Mouse (Mus musculus): ENCODE data around the gene Gabbr1. TPM values are rescaled to one million over a fixed set of nuclear protein-coding genes. Genes with fewer than 3 reads are reported as not detected.

Gabbr1 gene
- polyA plus RNA-seq, 1 experiment from 2014 or later, result 103 TPM

DNA sequence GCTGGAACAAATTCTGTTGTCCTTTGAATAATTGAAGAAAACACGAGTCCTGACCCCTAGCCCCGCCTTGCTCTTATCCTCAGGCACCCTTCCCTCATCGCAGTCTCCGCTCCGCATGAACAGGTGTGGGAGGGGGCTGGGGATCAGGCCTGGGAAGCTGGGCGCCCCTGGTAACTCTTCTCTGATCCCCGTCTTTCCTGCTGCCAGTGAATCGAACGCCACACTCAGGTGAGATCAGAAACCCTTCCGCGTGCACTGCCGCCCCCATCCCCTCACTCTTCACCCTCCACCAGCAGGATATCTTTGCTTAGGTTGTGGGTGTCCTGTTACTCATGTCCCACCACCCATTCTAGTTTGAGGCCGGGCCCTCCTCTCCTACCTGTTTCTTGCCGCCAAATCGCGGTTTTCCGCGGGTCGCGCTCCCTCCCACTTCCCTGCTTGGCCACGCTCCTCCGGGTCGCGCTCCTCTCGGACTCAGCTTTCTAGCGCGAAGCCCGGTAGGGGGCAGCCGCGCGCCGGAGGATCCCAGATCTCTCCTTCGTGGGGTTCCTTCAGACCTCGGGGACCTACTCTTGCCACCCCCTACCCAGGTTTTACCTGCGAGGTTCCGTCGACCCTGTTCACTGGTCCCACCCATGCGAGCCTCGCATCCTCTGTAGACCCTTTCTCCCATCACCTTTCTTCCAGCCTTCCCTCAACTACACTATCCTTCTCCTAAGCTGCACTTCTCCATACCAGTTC lies 4.0 kb downstream of the Gabbr1 start:
- no peaks in the 10 kb centered on the region; the same call in 1 of the 2 replicates for H3K36me3 ChIP-seq (ENCODE audit: control insufficient read depth, insufficient read depth, low read length)
- peak overlapping the region; percentile 81 for H3K27ac ChIP-seq (ENCODE audit: low read depth, low read length)
- H3K9me3 ChIP-seq (ENCODE audit: control insufficient read depth, low read length), result no peaks in the 10 kb centered on the region
- peaks cover 38% of the 10 kb centered on the region for H3K4me1 ChIP-seq (ENCODE audit: control insufficient read depth, insufficient read depth, low read length)
- WGBS, result 2% methylated on average over 39 of the region's 39 CpGs
- H3K4me2 ChIP-seq (ENCODE audit: low read depth, low read length), result peak overlapping the region; percentile 84
- peak overlapping the region; percentile 56 for H3K4me3 ChIP-seq (ENCODE audit: low read depth, low read length)
- ATAC-seq (ENCODE audit: low read depth), result peak; percentile 3
- H3K27me3 ChIP-seq (ENCODE audit: control insufficient read depth, insufficient read depth, low read length), result no peaks in the 10 kb centered on the region
- peak overlapping the region; percentile 77 for H3K9ac ChIP-seq (replicated peaks; ENCODE audit: low read depth, low read length)

DNA sequence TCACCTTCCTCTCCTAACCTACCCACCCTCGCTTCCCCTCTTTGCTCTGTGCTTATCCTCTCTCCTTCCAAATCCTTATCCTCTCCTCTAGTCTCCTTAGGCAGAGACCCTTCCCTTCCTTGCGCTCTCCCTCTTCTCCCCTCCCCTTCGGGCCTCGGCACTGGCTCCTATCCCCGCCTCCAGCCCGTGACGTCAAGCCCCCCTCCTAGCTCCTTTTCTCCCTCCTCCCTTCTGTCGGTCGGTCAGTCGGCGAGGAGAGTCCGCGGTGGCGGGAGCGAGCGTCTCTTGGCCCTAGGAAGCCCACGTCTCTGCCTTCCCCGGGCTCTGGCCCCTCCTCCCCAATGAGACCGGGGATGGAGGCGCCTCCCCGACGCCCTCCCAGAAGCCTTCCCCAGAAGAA lies 4.6 kb downstream of the Gabbr1 start:
- ATAC-seq (ENCODE audit: low read depth), result peak; percentile 64
- 0% methylated on average over 22 of the region's 22 CpGs for WGBS

DNA sequence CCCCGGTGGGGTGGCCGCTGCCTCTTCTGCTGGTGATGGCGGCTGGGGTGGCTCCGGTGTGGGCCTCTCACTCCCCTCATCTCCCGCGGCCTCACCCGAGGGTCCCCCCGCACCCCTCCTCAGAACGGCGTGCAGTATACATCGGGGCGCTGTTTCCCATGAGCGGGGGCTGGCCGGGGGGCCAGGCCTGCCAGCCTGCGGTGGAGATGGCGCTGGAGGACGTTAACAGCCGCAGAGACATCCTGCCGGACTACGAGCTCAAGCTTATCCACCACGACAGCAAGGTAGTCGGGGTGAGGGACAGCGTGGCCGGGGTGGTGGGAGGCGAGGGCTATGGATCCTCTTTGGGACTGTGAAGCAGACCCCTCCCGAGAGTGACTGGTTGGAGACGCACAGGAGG lies 5.1 kb downstream of the Gabbr1 start:
- peak overlapping the region; percentile 81; the same call in 1 of the 2 replicates for H3K27ac ChIP-seq (ENCODE audit: low read depth, low read length)
- peak overlapping the region; percentile 56 for H3K4me3 ChIP-seq (ENCODE audit: low read depth, low read length)
- H3K9me3 ChIP-seq (ENCODE audit: control insufficient read depth, low read length), result no peaks in the 10 kb centered on the region
- WGBS, result 2% methylated on average over 27 of the region's 27 CpGs
- H3K4me1 ChIP-seq (ENCODE audit: control insufficient read depth, insufficient read depth, low read length), result peaks cover 38% of the 10 kb centered on the region
- peaks cover 6% of the 10 kb centered on the region; the same call in 1 of the 2 replicates for H3K36me3 ChIP-seq (ENCODE audit: control insufficient read depth, insufficient read depth, low read length)
- peak; percentile 16 for ATAC-seq (ENCODE audit: low read depth)
- peak overlapping the region; percentile 77 for H3K9ac ChIP-seq (replicated peaks; ENCODE audit: low read depth, low read length)
- no peaks in the 10 kb centered on the region for H3K27me3 ChIP-seq (ENCODE audit: control insufficient read depth, insufficient read depth, low read length)
- peak overlapping the region; percentile 84 for H3K4me2 ChIP-seq (ENCODE audit: low read depth, low read length)

More for the DNA sequence above, 4.6 kb downstream of the Gabbr1 start:
- peaks cover 38% of the 10 kb centered on the region for H3K4me1 ChIP-seq (ENCODE audit: control insufficient read depth, insufficient read depth, low read length)
- H3K4me3 ChIP-seq (ENCODE audit: low read depth, low read length), result peak overlapping the region; percentile 56
- H3K27ac ChIP-seq (ENCODE audit: low read depth, low read length), result peak overlapping the region; percentile 81
- H3K4me2 ChIP-seq (ENCODE audit: low read depth, low read length), result peak overlapping the region; percentile 84
- no peaks in the 10 kb centered on the region for H3K27me3 ChIP-seq (ENCODE audit: control insufficient read depth, insufficient read depth, low read length)
- peaks cover 3% of the 10 kb centered on the region; the same call in 1 of the 2 replicates for H3K36me3 ChIP-seq (ENCODE audit: control insufficient read depth, insufficient read depth, low read length)
- H3K9ac ChIP-seq (replicated peaks; ENCODE audit: low read depth, low read length), result peak overlapping the region; percentile 77
- H3K9me3 ChIP-seq (ENCODE audit: control insufficient read depth, low read length), result no peaks in the 10 kb centered on the region

DNA sequence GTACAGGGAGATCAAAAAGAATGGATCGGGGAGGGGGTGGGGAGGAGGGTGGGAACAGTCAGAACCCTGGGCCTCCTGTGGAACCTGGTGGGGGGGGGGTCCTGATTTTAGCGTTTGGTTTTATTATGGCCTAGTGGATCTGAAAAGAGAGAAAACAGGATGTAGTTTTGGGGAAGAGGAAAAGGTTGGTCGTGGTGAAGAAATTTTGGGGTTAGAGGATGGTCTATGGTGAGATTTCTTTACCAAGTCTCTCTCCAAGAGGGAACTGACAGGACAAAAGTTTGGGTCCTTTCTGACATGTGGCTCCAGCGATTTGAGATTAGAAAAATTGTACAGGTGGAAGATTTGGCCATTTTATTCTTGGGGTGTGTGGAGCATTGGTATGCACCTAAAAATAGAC lies 6.0 kb downstream of the Gabbr1 start:
- 61% methylated on average over 4 of the region's 4 CpGs for WGBS
- Histone ChIP-seq H3K9me3 (ENCODE audit: control insufficient read depth, low read length) (no peaks in the 10 kb centered on the region), H3K4me1 (ENCODE audit: control insufficient read depth, insufficient read depth, low read length) (peaks cover 38% of the 10 kb centered on the region), H3K4me2 (ENCODE audit: low read depth, low read length) (peak overlapping the region; percentile 84), H3K4me3 (ENCODE audit: low read depth, low read length) (peak overlapping the region; percentile 56), H3K27ac (ENCODE audit: low read depth, low read length) (no peak overlapping the region), H3K36me3 (ENCODE audit: control insufficient read depth, insufficient read depth, low read length) (peaks cover 11% of the 10 kb centered on the region; the same call in 1 of the 2 replicates), H3K9ac (replicated peaks; ENCODE audit: low read depth, low read length) (peak overlapping the region; percentile 77), H3K27me3 (ENCODE audit: control insufficient read depth, insufficient read depth, low read length) (no peaks in the 10 kb centered on the region)
- no peak for ATAC-seq (ENCODE audit: low read depth)

DNA sequence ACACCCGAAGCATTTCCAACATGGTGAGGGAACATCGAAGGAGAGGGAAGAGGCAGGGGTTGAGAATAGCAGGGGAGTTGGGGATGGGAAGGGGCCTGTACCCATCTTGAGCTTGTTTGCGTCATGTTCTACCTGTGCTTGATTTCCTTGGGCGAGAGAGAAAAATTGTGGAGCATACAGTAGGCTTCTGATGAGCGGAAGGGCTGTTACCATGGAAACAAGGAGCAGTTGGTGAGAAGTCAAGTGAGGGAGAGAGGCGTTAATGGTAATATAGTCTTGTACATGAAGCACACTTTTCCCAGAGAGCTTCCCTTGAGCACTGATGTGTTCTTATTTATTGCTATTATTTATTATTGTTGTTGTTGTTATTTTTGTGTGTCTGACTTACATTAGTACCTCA lies 11.2 kb downstream of the Gabbr1 start:
- WGBS, result 79% methylated on average over 6 of the region's 6 CpGs
- Histone ChIP-seq H3K4me3 (ENCODE audit: low read depth, low read length) (no peak overlapping the region), H3K4me2 (ENCODE audit: low read depth, low read length) (no peak overlapping the region), H3K36me3 (ENCODE audit: control insufficient read depth, insufficient read depth, low read length) (peaks cover 47% of the 10 kb centered on the region), H3K27me3 (ENCODE audit: control insufficient read depth, insufficient read depth, low read length) (no peaks in the 10 kb centered on the region), H3K9me3 (ENCODE audit: control insufficient read depth, low read length) (no peaks in the 10 kb centered on the region), H3K27ac (ENCODE audit: low read depth, low read length) (no peak overlapping the region), H3K9ac (replicated peaks; ENCODE audit: low read depth, low read length) (no peak overlapping the region), H3K4me1 (ENCODE audit: control insufficient read depth, insufficient read depth, low read length) (0 out of 2 replicates have a peak, but pooled peaks cover under 1% of the 10 kb centered on the region)
- ATAC-seq (ENCODE audit: low read depth), result no peak

DNA sequence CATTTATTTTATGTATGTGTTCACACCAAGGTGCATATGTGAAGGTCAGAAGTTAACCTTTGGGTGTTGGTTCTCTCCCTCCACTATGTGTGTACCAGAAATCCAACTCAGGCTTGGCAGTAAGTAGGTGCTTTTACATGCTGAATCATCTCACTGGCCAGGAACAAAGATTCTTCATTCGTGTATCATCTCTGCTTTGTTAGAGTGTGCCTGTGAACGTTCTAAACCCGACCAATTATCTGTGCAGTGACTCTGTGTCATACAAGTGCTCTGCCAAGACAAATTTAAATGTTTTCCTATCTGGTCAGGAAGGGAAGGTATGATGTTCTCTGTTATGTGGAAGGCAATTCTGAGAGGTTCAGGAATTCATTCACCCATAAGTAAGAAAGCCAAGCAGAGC lies 15.7 kb downstream of the Gabbr1 start:
- Histone ChIP-seq H3K36me3 (ENCODE audit: control insufficient read depth, insufficient read depth, low read length) (peaks cover 74% of the 10 kb centered on the region), H3K9me3 (ENCODE audit: control insufficient read depth, low read length) (no peaks in the 10 kb centered on the region), H3K4me3 (ENCODE audit: low read depth, low read length) (no peak overlapping the region), H3K27me3 (ENCODE audit: control insufficient read depth, insufficient read depth, low read length) (no peaks in the 10 kb centered on the region), H3K4me1 (ENCODE audit: control insufficient read depth, insufficient read depth, low read length) (no peaks in the 10 kb centered on the region), H3K4me2 (ENCODE audit: low read depth, low read length) (no peak overlapping the region), H3K9ac (replicated peaks; ENCODE audit: low read depth, low read length) (no peak overlapping the region), H3K27ac (ENCODE audit: low read depth, low read length) (no peak overlapping the region)
- WGBS, result 83% methylated on average over 3 of the region's 3 CpGs
- ATAC-seq (ENCODE audit: low read depth), result no peak

DNA sequence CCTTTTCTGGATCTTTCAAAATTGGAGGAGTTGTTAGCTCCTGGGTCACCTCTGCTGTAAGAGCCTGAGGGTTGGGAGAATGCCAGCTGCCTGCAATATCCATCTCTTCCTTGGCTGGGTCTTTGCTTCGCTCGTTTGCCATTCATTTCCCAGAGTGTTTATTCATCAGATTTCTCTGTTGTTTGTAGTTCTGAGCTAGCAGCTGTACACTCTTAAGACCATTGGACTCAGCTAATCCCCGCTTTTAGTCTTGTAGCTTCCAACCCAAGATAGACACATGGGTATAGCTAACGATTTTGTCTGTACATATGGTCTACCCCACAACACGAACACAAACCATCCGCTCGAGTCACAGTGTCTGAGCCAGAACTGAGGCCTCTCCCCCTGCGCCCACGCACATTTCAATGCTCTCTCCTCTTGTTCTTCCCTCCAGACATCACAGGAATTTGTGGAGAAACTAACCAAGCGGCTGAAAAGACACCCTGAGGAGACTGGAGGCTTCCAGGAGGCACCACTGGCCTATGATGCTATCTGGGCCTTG lies 16.4 kb downstream of the Gabbr1 start:
- peaks cover 72% of the 10 kb centered on the region for H3K36me3 ChIP-seq (ENCODE audit: control insufficient read depth, insufficient read depth, low read length)
- no peaks in the 10 kb centered on the region for H3K27me3 ChIP-seq (ENCODE audit: control insufficient read depth, insufficient read depth, low read length)
- ATAC-seq (ENCODE audit: low read depth), result no peak
- no peak overlapping the region for H3K27ac ChIP-seq (ENCODE audit: low read depth, low read length)
- no peaks in the 10 kb centered on the region for H3K4me1 ChIP-seq (ENCODE audit: control insufficient read depth, insufficient read depth, low read length)
- no peak overlapping the region for H3K4me3 ChIP-seq (ENCODE audit: low read depth, low read length)
- no peak overlapping the region for H3K4me2 ChIP-seq (ENCODE audit: low read depth, low read length)
- WGBS, result 87% methylated on average over 10 of the region's 10 CpGs
- no peak overlapping the region for H3K9ac ChIP-seq (replicated peaks; ENCODE audit: low read depth, low read length)
- no peaks in the 10 kb centered on the region for H3K9me3 ChIP-seq (ENCODE audit: control insufficient read depth, low read length)

DNA sequence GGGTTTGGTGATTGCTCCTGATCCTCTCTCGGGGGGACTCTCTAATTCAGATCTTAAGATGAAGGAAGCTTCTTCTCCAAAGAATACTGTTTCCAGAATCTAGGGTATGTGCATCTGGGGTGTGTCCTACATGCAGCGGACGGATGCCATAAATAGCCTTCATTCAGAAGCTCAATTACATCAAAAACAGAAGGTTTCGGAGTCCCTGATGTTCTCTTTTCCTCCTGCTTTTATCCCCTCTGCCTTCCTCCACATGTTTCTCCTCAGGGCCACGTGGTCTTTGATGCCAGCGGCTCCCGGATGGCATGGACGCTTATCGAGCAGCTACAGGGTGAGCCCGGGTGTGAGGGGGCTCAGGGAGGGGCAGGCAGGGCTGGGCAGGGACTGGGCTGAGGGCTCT lies 17.3 kb downstream of the Gabbr1 start:
- H3K4me2 ChIP-seq (ENCODE audit: low read depth, low read length), result no peak overlapping the region

More for the DNA sequence above, 17.3 kb downstream of the Gabbr1 start:
- Histone ChIP-seq H3K9ac (replicated peaks; ENCODE audit: low read depth, low read length) (no peak overlapping the region), H3K27me3 (ENCODE audit: control insufficient read depth, insufficient read depth, low read length) (no peaks in the 10 kb centered on the region), H3K36me3 (ENCODE audit: control insufficient read depth, insufficient read depth, low read length) (peaks cover 76% of the 10 kb centered on the region), H3K4me3 (ENCODE audit: low read depth, low read length) (no peak overlapping the region), H3K9me3 (ENCODE audit: control insufficient read depth, low read length) (no peaks in the 10 kb centered on the region), H3K27ac (ENCODE audit: low read depth, low read length) (no peak overlapping the region), H3K4me1 (ENCODE audit: control insufficient read depth, insufficient read depth, low read length) (no peaks in the 10 kb centered on the region)
- 87% methylated on average over 10 of the region's 10 CpGs for WGBS
- no peak for ATAC-seq (ENCODE audit: low read depth)

All from neural tube, embryonic 14.5 days (tissue).